Mouse (Mus musculus) embryonic facial prominence, embryonic 11.5 days (tissue): ENCODE results near the gene Fstl1. TPM values are rescaled to one million over a fixed set of nuclear protein-coding genes. Genes with fewer than 3 reads are reported as not detected.
A peak's percentile ranks its signal among the peaks of the same experiment; 100 is the strongest.

Source experiments
- ATAC-seq: fragments of 200-750 bp; cut with Nextera tagmentation; replicated peaks from 2 replicates; pipeline ENCODE4 v1.8.0; 2017; ENCODE audit warnings: low read depth; ENCODE audit not compliant: insufficient number of reproducible peaks, low FRiP score, low TSS enrichment
- DNase-seq: peaks from one replicate; pipeline ENCODE4 v3.0.0-alpha.2; 2015; ENCODE audit warnings: low spot score
- H3K27ac ChIP-seq: fragments of 300-500 bp; sonication (generic); replicated peaks from 2 replicates; pipeline ENCODE4 v1.5.1; 2014; ENCODE audit warnings: mild to moderate bottlenecking, low read depth, low read length, control low read depth
- H3K27me3 ChIP-seq: fragments of 300-500 bp; sonication (generic); 2 replicates; pipeline ENCODE4 v1.6.1; 2014; ENCODE audit warnings: mild to moderate bottlenecking, low read length, moderate library complexity, mixed read lengths; ENCODE audit not compliant: control insufficient read depth, insufficient read depth
- H3K36me3 ChIP-seq: fragments of 300-500 bp; sonication (generic); replicated peaks from 2 replicates; pipeline ENCODE4 v1.6.1; 2014; ENCODE audit warnings: low read depth, mild to moderate bottlenecking, low read length, moderate library complexity, mixed read lengths; ENCODE audit not compliant: control insufficient read depth, insufficient read depth
- H3K4me1 ChIP-seq: fragments of 300-500 bp; sonication (generic); 2 replicates; pipeline ENCODE4 v1.6.1; 2014; ENCODE audit warnings: low read length, mixed read lengths; ENCODE audit not compliant: control insufficient read depth, insufficient read depth
- H3K4me2 ChIP-seq: fragments of 300-500 bp; sonication (generic); 2 replicates; pipeline ENCODE4 v1.6.1; 2014; ENCODE audit warnings: low read depth, mild to moderate bottlenecking, control low read depth, low read length, moderate library complexity
- H3K4me3 ChIP-seq: fragments of 300-500 bp; sonication (generic); 2 replicates; pipeline ENCODE4 v1.5.1; 2014; ENCODE audit warnings: low read depth, low read length, control low read depth
- H3K9ac ChIP-seq: fragments of 300-500 bp; sonication (generic); replicated peaks from 2 replicates; pipeline ENCODE4 v1.6.1; 2014; ENCODE audit warnings: mild to moderate bottlenecking, control low read depth, low read length
- H3K9me3 ChIP-seq: fragments of 300-500 bp; sonication (generic); replicated peaks from 2 replicates; pipeline ENCODE4 v1.6.1; 2016; ENCODE audit warnings: mild to moderate bottlenecking, low read length, inconsistent platforms, mixed read lengths; ENCODE audit not compliant: control insufficient read depth
- WGBS: fragments of 180-500 bp; shearing (Covaris S2); extraction: QIAGEN DNeasy Blood & Tissue Kit; methylation state at CpG from one replicate; pipeline ENCODE4 v1.1.7; 2014; 5-methylcytosine and 5-hydroxymethylcytosine counted together
- polyA plus RNA-seq: library from polyadenylated mRNA; unstranded; fragments of >200 nt; fragmentation: Nextera tagmentation; extraction: Ambion mirVana; gene quantifications from 2 replicates; pipeline ENCODE4 v1.2.1, GENCODE M21; 2014

Fstl1 gene
- polyA plus RNA-seq, result 350 and 367 TPM in 2 replicates

DNA sequence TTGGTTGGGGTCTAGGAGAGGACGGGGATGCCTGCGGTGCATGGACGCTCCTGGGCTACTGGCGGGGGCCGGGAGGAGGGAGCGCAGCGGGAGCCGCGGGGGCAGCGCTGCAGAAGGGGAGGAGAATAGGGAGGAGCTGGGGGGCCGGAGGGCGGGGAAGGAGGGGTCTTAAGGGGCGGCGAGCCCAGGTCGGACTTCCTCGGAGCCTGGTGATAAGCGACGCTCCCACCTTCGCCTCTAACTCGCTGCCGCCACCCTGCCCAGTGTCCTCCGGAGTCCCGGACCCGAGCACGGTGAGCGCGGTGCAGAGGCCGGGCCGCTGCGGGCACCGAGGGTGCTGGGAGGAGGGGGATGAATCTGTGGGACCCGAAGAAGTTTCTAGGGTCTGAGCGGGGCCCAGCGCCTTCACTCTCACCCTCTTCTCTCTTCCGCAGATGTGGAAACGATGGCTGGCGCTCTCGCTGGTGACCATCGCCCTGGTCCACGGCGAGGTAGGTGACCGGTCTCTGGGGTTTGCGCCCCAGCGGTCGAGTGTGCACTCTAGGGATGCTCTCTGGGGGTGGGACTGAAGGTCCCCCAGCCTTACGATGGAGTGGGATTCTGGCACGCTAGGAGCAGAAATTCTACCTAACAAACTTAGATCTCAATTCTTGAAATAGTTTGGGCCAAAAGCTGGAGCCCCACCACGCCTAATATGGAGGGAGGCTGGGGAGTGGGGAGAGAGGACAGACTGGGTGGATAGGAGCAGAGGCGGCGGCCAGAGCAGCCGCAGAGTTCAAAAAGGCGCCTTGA lies at the start of gene Fstl1:
Gene Fstl1, plus strand, starts transcription at position 14 of the 792 bp plus-strand sequence.
- under 1% methylated on average over 48 of the region's 52 CpGs for WGBS
- ATAC-seq, result peak; percentile 86
- H3K4me2 ChIP-seq, result peak within 1 kb of the TSS; percentile 61

DNA sequence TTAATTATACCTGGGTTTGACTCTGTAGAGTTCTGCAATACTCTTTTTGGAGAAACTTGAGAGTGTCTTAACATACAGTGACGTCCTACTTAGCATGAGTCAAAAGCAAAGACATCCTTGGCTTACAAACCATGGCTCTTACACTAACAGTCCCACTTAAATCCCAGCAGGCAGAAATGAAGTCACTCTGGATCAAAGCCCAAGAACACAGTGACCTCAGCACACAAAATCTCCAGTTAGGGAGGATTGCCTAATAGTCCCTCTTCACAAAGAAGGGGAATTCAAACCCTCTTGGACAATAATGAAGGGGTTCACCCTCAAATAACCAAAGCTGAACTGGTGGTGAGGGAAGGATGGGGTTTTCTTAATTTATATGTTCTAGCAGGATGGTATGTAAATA lies 48.0 kb upstream of the Fstl1 start:
- no peaks in the 10 kb centered on the region; the same call in 1 of the 2 replicates for H3K4me1 ChIP-seq
- no peaks in the 10 kb centered on the region for H3K36me3 ChIP-seq
- 69% methylated on average over 1 of the region's 1 CpGs for WGBS
- no peaks in the 10 kb centered on the region for H3K9me3 ChIP-seq
- no peaks in the 10 kb centered on the region for H3K27me3 ChIP-seq
- no peak overlapping the region for H3K4me2 ChIP-seq
- ATAC-seq (no peak), DNase-seq (no peak)
- H3K27ac ChIP-seq, result no peak overlapping the region
- H3K9ac ChIP-seq, result no peak overlapping the region
- no peak overlapping the region for H3K4me3 ChIP-seq

More for the DNA sequence above, at the start of gene Fstl1:
- H3K36me3 ChIP-seq, result no peaks in the 10 kb centered on the region; the same call in 1 of the 2 replicates
- H3K27me3 ChIP-seq, result no peaks in the 10 kb centered on the region
- peak within 1 kb of the TSS; percentile 77 for H3K4me3 ChIP-seq
- DNase-seq, result peak; percentile 84
- H3K9me3 ChIP-seq, result no peaks in the 10 kb centered on the region
- no peaks in the 10 kb centered on the region for H3K4me1 ChIP-seq
- peak within 1 kb of the TSS; percentile 91 for H3K9ac ChIP-seq
- peak within 1 kb of the TSS; percentile 86 for H3K27ac ChIP-seq

DNA sequence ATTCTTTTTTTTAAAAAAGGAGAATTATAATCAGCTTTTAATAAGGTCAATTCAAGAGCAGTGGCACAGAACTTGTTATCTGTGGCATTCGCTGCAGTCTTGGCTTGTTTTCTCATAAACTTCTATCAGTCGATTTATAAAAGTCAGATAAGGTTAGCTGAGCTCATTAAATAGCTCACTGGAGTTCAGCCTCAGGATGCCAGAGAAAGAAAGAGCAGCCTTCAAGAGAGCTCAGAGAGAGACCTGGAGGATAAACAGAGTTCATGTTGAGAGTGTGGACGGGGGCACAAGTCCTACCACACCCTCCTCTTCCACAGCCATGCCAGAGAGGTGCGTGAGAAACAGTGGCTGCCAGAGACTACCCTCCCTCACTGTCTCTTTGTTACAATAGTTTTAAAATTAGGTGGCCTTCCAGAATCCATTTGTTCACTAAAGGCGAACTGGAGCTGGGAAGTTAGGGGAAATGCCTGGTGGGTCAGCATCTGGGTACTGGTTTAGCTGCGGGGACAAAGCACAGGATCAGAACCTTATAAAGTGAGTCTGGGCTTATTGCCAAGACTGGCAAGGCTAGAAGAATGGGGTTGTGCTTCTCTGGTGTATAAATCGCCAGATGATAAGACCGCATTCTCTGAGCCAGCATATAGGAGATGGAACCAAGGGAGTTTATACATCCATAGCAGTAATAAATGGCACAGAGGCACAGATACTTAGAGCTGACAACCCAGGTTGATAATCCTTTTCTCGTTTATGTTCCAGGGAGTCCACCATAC lies 47.1 kb upstream of the Fstl1 start:
- no peaks in the 10 kb centered on the region for H3K9me3 ChIP-seq
- 88% methylated on average over 9 of the region's 9 CpGs for whole genome bisulfite sequencing
- H3K4me1 ChIP-seq, result no peaks in the 10 kb centered on the region; the same call in 1 of the 2 replicates
- no peak overlapping the region for H3K9ac ChIP-seq
- no peak for ATAC-seq
- no peaks in the 10 kb centered on the region for H3K27me3 ChIP-seq
- H3K27ac ChIP-seq, result 0 out of 2 replicates have a peak overlapping the region, but pooled peaks have one; percentile 13
- DNase-seq, result no peak
- H3K4me2 ChIP-seq, result no peak overlapping the region
- no peak overlapping the region for H3K4me3 ChIP-seq
- no peaks in the 10 kb centered on the region for H3K36me3 ChIP-seq

DNA sequence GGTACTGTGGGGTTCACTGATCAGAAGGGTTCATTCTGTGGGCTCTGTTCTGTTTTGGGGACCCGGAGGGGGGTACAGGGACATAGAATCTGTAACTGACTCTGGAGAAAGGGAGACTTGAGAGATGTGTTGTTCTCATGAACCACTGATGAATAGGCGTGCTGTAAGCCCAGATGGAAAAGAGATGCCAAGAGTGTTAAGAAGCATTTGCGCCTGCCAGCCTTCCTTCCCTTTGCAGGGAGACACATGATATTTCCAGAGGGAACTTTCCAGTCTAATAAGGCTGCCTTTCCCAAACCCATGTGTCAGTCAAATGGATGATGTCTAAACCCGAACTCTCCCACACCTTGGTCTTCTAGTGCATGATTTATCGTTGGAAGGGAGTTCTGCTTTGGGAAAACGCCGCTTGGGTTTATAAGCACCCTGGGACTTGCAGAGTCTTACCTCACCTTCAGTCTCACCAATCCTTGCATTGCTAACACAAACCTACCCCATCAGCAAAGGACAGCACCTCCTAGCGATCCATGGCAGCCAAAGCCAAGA lies 46.3 kb upstream of the Fstl1 start:
- Histone ChIP-seq H3K4me2 (no peak overlapping the region), H3K27ac (no peak overlapping the region), H3K4me1 (no peaks in the 10 kb centered on the region; the same call in 1 of the 2 replicates), H3K9ac (no peak overlapping the region), H3K9me3 (no peaks in the 10 kb centered on the region), H3K27me3 (no peaks in the 10 kb centered on the region), H3K4me3 (no peak overlapping the region), H3K36me3 (no peaks in the 10 kb centered on the region)
- WGBS, result 79% methylated on average over 8 of the region's 8 CpGs
- ATAC-seq (no peak), DNase-seq (no peak)

DNA sequence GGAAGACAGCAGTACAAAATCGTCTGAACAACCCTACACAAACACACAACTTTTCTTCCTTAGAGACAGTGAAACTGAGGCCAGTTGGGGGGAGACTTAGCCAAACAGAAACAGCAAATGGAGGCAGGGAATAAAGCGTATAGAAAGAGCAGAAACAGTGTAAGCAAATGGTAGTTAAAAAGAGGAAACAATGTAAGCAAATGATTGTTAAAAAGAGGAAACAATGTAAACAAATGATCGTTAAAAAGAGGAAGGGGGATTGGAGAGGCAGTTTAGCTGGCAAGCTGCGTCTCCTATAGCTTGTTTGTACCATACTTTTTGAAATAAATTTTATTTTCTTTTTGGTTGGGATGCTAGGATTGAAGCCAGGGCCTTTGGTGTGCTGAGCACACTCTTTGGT lies 45.2 kb upstream of the Fstl1 start:
- WGBS, result 68% methylated on average over 4 of the region's 4 CpGs
- no peaks in the 10 kb centered on the region for H3K9me3 ChIP-seq
- no peak overlapping the region for H3K4me3 ChIP-seq
- H3K9ac ChIP-seq, result no peak overlapping the region
- no peaks in the 10 kb centered on the region for H3K36me3 ChIP-seq
- no peaks in the 10 kb centered on the region for H3K27me3 ChIP-seq
- H3K4me2 ChIP-seq, result no peak overlapping the region
- H3K27ac ChIP-seq, result peak overlapping the region; percentile 75
- ATAC-seq, result no peak
- H3K4me1 ChIP-seq, result no peaks in the 10 kb centered on the region; the same call in 1 of the 2 replicates
- DNase-seq, result no peak

DNA sequence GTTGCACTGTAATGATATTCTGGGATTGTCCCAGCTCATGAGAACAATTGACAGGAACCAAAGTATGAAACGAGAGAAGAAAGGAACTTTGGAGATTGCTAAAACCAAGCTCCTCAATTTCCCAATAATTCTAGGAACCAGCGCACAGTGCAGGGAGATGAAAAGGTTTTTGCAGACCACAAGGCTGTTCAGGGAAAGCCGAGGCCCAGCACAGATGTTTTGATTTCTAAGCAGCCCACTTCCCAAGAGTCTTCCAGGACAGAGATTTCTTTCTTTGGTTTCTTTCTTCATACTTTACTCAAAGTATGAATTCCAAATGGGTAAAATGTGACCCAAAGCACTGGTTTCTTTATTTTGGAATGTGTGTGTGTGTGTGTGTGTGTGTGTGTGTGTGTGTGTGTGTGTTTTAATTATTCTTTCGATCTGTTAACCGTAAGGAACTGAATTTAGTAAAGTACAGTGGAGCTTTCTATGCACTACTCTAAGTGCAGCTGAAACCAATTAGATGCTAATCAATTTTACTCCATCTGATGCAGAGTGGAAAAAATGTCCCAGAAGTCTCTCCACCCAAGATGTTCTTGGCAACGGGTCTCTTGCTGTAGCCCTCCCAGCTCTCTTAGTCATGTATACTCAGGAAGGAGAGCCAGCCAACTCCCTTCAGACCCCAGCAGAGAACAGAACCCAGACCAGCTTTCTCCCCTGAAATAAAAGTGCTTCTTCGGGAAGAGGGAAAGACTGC lies 44.5 kb upstream of the Fstl1 start:
- DNase-seq (peak; percentile 85), ATAC-seq (peak; percentile 90)
- Histone ChIP-seq H3K9me3 (no peaks in the 10 kb centered on the region), H3K36me3 (no peaks in the 10 kb centered on the region), H3K27ac (peak overlapping the region; percentile 75), H3K4me2 (no peak overlapping the region), H3K27me3 (no peaks in the 10 kb centered on the region), H3K9ac (no peak overlapping the region), H3K4me3 (no peak overlapping the region), H3K4me1 (no peaks in the 10 kb centered on the region; the same call in 1 of the 2 replicates)
- WGBS, result 29% methylated on average over 7 of the region's 7 CpGs

DNA sequence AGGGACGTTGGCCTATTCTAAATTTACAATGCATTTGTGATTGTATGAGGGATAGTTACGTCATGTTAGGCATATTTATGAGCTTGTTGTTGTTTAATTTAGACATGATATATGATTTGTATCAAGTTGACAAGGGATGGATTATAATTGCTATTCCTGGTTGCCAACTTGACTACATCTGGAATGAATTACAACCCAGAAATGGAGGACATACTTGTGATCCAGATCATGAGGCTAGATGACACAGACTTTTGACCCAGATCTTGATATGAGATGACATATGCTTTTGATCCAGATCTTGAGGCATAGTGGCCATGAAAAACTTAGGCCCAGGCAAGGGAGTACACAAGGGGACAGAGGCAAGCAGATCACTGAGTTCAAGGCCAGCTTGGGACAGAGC lies 36.6 kb upstream of the Fstl1 start:
- ATAC-seq, result no peak
- Histone ChIP-seq H3K36me3 (no peaks in the 10 kb centered on the region), H3K27ac (no peak overlapping the region), H3K9me3 (no peaks in the 10 kb centered on the region), H3K27me3 (no peaks in the 10 kb centered on the region), H3K4me3 (no peak overlapping the region), H3K4me1 (no peaks in the 10 kb centered on the region), H3K4me2 (no peak overlapping the region), H3K9ac (no peak overlapping the region)
- WGBS, result 89% methylated on average over 2 of the region's 2 CpGs
- DNase-seq, result no peak
